Mouse (Mus musculus) forebrain, embryonic 13.5 days (tissue): ENCODE measurements around the gene Muc13. TPM values are rescaled to one million over a fixed set of nuclear protein-coding genes. Genes with fewer than 3 reads are reported as not detected.
A peak's percentile ranks its signal among the peaks of the same experiment; 100 is the strongest.

Experiments
- ATAC-seq: fragments of 200-750 bp; cut with Nextera tagmentation; 2 replicates; pipeline ENCODE4 v1.8.0; 2017
- H3K27ac ChIP-seq: fragments of 300-500 bp; sonication (generic); 2 replicates; pipeline ENCODE4 v1.5.1; 2015; ENCODE audit warnings: inconsistent platforms, mild to moderate bottlenecking, moderate library complexity
- H3K27me3 ChIP-seq: fragments of 300-500 bp; sonication (generic); 2 replicates; pipeline ENCODE4 v1.6.1; 2015; ENCODE audit warnings: mild to moderate bottlenecking, inconsistent platforms
- H3K36me3 ChIP-seq: fragments of 300-500 bp; sonication (generic); 2 replicates; pipeline ENCODE4 v1.6.1; 2015; ENCODE audit warnings: mild to moderate bottlenecking, inconsistent platforms; ENCODE audit not compliant: poor library complexity, severe bottlenecking
- H3K4me1 ChIP-seq: fragments of 300-500 bp; sonication (generic); 2 replicates; pipeline ENCODE4 v1.6.1; 2015; ENCODE audit warnings: inconsistent platforms
- H3K4me2 ChIP-seq: fragments of 300-500 bp; sonication (generic); 2 replicates; pipeline ENCODE4 v1.6.1; 2015; ENCODE audit warnings: inconsistent platforms, mild to moderate bottlenecking, moderate library complexity
- H3K4me3 ChIP-seq: fragments of 300-500 bp; sonication (generic); 2 replicates; pipeline ENCODE4 v1.5.1; 2015; ENCODE audit warnings: mild to moderate bottlenecking, inconsistent platforms
- H3K9ac ChIP-seq: fragments of 300-500 bp; sonication (generic); 2 replicates; pipeline ENCODE4 v1.6.1; 2015; ENCODE audit warnings: mild to moderate bottlenecking, inconsistent platforms
- H3K9me3 ChIP-seq: fragments of 300-500 bp; sonication (generic); replicated peaks from 2 replicates; pipeline ENCODE4 v1.6.1; 2016; ENCODE audit warnings: inconsistent platforms
- WGBS: fragments of 180-500 bp; shearing (Covaris S2); methylation state at CpG from one replicate; pipeline ENCODE4 v1.1.7; 2015; 5-methylcytosine and 5-hydroxymethylcytosine counted together
- polyA plus RNA-seq: library from polyadenylated mRNA; unstranded; fragments of >200 nt; fragmentation: Nextera tagmentation; extraction: Ambion mirVana; gene quantifications from 2 replicates; pipeline ENCODE4 v1.2.1, GENCODE M21; 2015

The Muc13 gene
- polyA plus RNA-seq, 1 experiment from 2014 or later: not detected

- H3K27me3 ChIP-seq: no peaks in the 10 kb centered on the region
- H3K36me3 ChIP-seq: no peaks in the 10 kb centered on the region
- H3K9me3 ChIP-seq: no peaks in the 10 kb centered on the region
- WGBS: 85% methylated on average over 3 of the region's 3 CpGs
- no peak overlapping the region for H3K4me3 ChIP-seq
- no peak overlapping the region for H3K9ac ChIP-seq
- H3K4me1 ChIP-seq: no peaks in the 10 kb centered on the region
- no peak overlapping the region for H3K27ac ChIP-seq
- no peak overlapping the region for H3K4me2 ChIP-seq
- no peak for ATAC-seq
Measured at GRCm38 (mm10) chr16:33796756-33797155, 2.9 kb downstream of the Muc13 start.

GRCm38 (mm10) chr16:33797860-33798259 lies 4.0 kb downstream of the Muc13 start:
- Histone ChIP-seq H3K4me1 (no peaks in the 10 kb centered on the region), H3K27ac (no peak overlapping the region), H3K4me3 (no peak overlapping the region), H3K36me3 (no peaks in the 10 kb centered on the region), H3K9me3 (no peaks in the 10 kb centered on the region), H3K4me2 (no peak overlapping the region), H3K27me3 (no peaks in the 10 kb centered on the region), H3K9ac (no peak overlapping the region)
- no peak for ATAC-seq
- 43% methylated on average over 5 of the region's 5 CpGs for WGBS

GRCm38 (mm10) chr16:33810002-33810401 lies 16.2 kb downstream of the Muc13 start:
- no peak overlapping the region for H3K4me3 ChIP-seq
- H3K27ac ChIP-seq: no peak overlapping the region
- no peak for ATAC-seq
- no peaks in the 10 kb centered on the region for H3K27me3 ChIP-seq
- H3K36me3 ChIP-seq: no peaks in the 10 kb centered on the region
- no peak overlapping the region for H3K9ac ChIP-seq
- H3K4me1 ChIP-seq: no peaks in the 10 kb centered on the region
- no peak overlapping the region for H3K4me2 ChIP-seq
- no peaks in the 10 kb centered on the region for H3K9me3 ChIP-seq
- 67% methylated on average over 3 of the region's 3 CpGs for WGBS

GRCm38 (mm10) chr16:33818413-33819165 lies 24.8 kb downstream of the Muc13 start:
- Histone ChIP-seq H3K4me3 (no peak overlapping the region), H3K9me3 (no peaks in the 10 kb centered on the region), H3K4me2 (no peak overlapping the region), H3K36me3 (no peaks in the 10 kb centered on the region), H3K4me1 (no peaks in the 10 kb centered on the region), H3K9ac (no peak overlapping the region), H3K27me3 (peaks cover 9% of the 10 kb centered on the region), H3K27ac (no peak overlapping the region)
- 90% methylated on average over 7 of the region's 7 CpGs for WGBS
- no peak for ATAC-seq

GRCm38 (mm10) chr16:33820269-33821178 lies 26.7 kb downstream of the Muc13 start:
- Histone ChIP-seq H3K36me3 (no peaks in the 10 kb centered on the region), H3K9me3 (no peaks in the 10 kb centered on the region), H3K4me2 (no peak overlapping the region), H3K27me3 (peaks cover 9% of the 10 kb centered on the region), H3K27ac (no peak overlapping the region), H3K4me1 (no peaks in the 10 kb centered on the region), H3K4me3 (no peak overlapping the region), H3K9ac (no peak overlapping the region)
- ATAC-seq: peak; percentile 51; the same call in 1 of the 2 replicates
- WGBS: 22% methylated on average over 17 of the region's 17 CpGs

- ATAC-seq: no peak
- no peaks in the 10 kb centered on the region for H3K36me3 ChIP-seq
- H3K4me1 ChIP-seq: peaks cover 5% of the 10 kb centered on the region
- no peak overlapping the region for H3K4me2 ChIP-seq
- 78% methylated on average over 6 of the region's 6 CpGs for WGBS
- H3K27me3 ChIP-seq: peaks cover 32% of the 10 kb centered on the region
- no peak overlapping the region for H3K27ac ChIP-seq
- no peak overlapping the region for H3K9ac ChIP-seq
- no peaks in the 10 kb centered on the region for H3K9me3 ChIP-seq
- no peak overlapping the region for H3K4me3 ChIP-seq
Measured at GRCm38 (mm10) chr16:33824603-33825002, 30.8 kb downstream of the Muc13 start.

- 90% methylated on average over 7 of the region's 7 CpGs for WGBS
- no peak for ATAC-seq
Measured at GRCm38 (mm10) chr16:33828496-33828895, 34.7 kb downstream of the Muc13 start.

GRCm38 (mm10) chr16:33829301-33829831 lies 35.5 kb downstream of the Muc13 start, which contains the start of gene Itgb5:
TSS of gene Itgb5 (plus strand) at chr16:33829665.
- peak within 1 kb of the TSS; percentile 100 for H3K4me2 ChIP-seq
- H3K4me3 ChIP-seq: peak within 1 kb of the TSS; percentile 75
- H3K9ac ChIP-seq: peak within 1 kb of the TSS; percentile 73
- no peaks in the 10 kb centered on the region for H3K36me3 ChIP-seq
- WGBS: under 1% methylated on average over 41 of the region's 43 CpGs
- peaks cover 56% of the 10 kb centered on the region for H3K27me3 ChIP-seq
- H3K27ac ChIP-seq: no peak within 1 kb of the TSS
- peak; percentile 66 for ATAC-seq
- no peaks in the 10 kb centered on the region for H3K9me3 ChIP-seq
- H3K4me1 ChIP-seq: peaks cover 39% of the 10 kb centered on the region

More at GRCm38 (mm10) chr16:33828496-33828895, 34.7 kb downstream of the Muc13 start:
- H3K4me3 ChIP-seq: no peak overlapping the region
- H3K27me3 ChIP-seq: peaks cover 52% of the 10 kb centered on the region
- H3K4me2 ChIP-seq: no peak overlapping the region
- H3K27ac ChIP-seq: no peak overlapping the region
- H3K9me3 ChIP-seq: no peaks in the 10 kb centered on the region
- peaks cover 30% of the 10 kb centered on the region for H3K4me1 ChIP-seq
- no peak overlapping the region for H3K9ac ChIP-seq
- no peaks in the 10 kb centered on the region for H3K36me3 ChIP-seq

- Histone ChIP-seq H3K4me1 (peaks cover 39% of the 10 kb centered on the region), H3K27me3 (peaks cover 62% of the 10 kb centered on the region), H3K27ac (no peak overlapping the region), H3K4me3 (peak overlapping the region; percentile 75), H3K9ac (peak overlapping the region; percentile 73), H3K36me3 (no peaks in the 10 kb centered on the region), H3K9me3 (no peaks in the 10 kb centered on the region), H3K4me2 (peak overlapping the region; percentile 100)
- WGBS: under 1% methylated on average over 46 of the region's 76 CpGs
- ATAC-seq: peak; percentile 53
Measured at GRCm38 (mm10) chr16:33829842-33830511, 36.1 kb downstream of the Muc13 start.

GRCm38 (mm10) chr16:33830512-33831105 lies 36.8 kb downstream of the Muc13 start:
- no peaks in the 10 kb centered on the region for H3K36me3 ChIP-seq
- peaks cover 39% of the 10 kb centered on the region for H3K4me1 ChIP-seq
- peak overlapping the region; percentile 100 for H3K4me2 ChIP-seq
- 3% methylated on average over 18 of the region's 18 CpGs for WGBS
- H3K27me3 ChIP-seq: peaks cover 68% of the 10 kb centered on the region
- H3K9ac ChIP-seq: peak overlapping the region; percentile 73
- peak overlapping the region; percentile 75 for H3K4me3 ChIP-seq
- no peaks in the 10 kb centered on the region for H3K9me3 ChIP-seq
- no peak overlapping the region for H3K27ac ChIP-seq
- ATAC-seq: no peak

- Histone ChIP-seq H3K27me3 (peaks cover 76% of the 10 kb centered on the region), H3K4me3 (no peak overlapping the region), H3K4me1 (peaks cover 39% of the 10 kb centered on the region), H3K4me2 (peak overlapping the region; percentile 59), H3K9ac (no peak overlapping the region), H3K9me3 (no peaks in the 10 kb centered on the region), H3K36me3 (no peaks in the 10 kb centered on the region), H3K27ac (no peak overlapping the region)
- no peak for ATAC-seq
- 47% methylated on average over 6 of the region's 6 CpGs for WGBS
Measured at GRCm38 (mm10) chr16:33832057-33832456, 38.2 kb downstream of the Muc13 start.
